Mouse (Mus musculus) kidney, postnatal 10 days (tissue): ENCODE measurements around the gene Pfkm.

Experiments used
- DNase-seq: peaks from one replicate; pipeline ENCODE4 v3.0.0; 2021; ENCODE audit warnings: mixed read lengths

Gene Pfkm

GRCm38 (mm10) chr15:98092372-98093120 lies at the start of gene Pfkm:
Pfkm (plus strand) TSS chr15:98092589.
- no peak for DNase-seq

DNA sequence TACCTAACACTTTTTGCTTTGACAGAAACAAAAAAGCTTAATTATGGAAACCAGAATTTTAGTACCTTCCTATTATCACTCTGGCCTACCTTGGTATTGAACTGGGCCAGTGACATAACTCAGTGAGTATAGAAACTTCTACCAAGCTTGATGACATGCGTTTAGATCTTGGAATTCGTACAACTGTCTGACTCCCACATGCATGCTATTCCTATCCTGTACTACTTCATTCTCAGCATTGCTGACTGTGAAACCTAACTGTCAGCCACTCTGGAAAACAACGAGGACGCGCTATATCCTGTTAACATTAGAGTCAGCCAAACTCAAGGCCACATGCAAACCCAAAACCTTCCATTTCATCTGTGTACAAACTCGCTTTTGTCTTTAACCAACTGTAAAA lies 48.4 kb upstream of the Pfkm start:
- DNase-seq: no peak

- no peak for DNase-seq
Observed at GRCm38 (mm10) chr15:98044387-98044786, 48.0 kb upstream of the Pfkm start.

GRCm38 (mm10) chr15:98048918-98049700 lies 43.3 kb upstream of the Pfkm start:
- DNase-seq: no peak

GRCm38 (mm10) chr15:98051685-98052084 lies 40.7 kb upstream of the Pfkm start:
- no peak for DNase-seq

- peak; percentile 47 for DNase-seq
Observed at GRCm38 (mm10) chr15:98055246-98055645, 37.1 kb upstream of the Pfkm start.

- no peak for DNase-seq
Observed at GRCm38 (mm10) chr15:98065881-98066280, 26.5 kb upstream of the Pfkm start.

GRCm38 (mm10) chr15:98066602-98067001 lies 25.8 kb upstream of the Pfkm start:
- no peak for DNase-seq

GRCm38 (mm10) chr15:98067492-98067891 lies 24.9 kb upstream of the Pfkm start:
- no peak for DNase-seq

- no peak for DNase-seq
Observed at GRCm38 (mm10) chr15:98068506-98068905, 23.9 kb upstream of the Pfkm start.

DNA sequence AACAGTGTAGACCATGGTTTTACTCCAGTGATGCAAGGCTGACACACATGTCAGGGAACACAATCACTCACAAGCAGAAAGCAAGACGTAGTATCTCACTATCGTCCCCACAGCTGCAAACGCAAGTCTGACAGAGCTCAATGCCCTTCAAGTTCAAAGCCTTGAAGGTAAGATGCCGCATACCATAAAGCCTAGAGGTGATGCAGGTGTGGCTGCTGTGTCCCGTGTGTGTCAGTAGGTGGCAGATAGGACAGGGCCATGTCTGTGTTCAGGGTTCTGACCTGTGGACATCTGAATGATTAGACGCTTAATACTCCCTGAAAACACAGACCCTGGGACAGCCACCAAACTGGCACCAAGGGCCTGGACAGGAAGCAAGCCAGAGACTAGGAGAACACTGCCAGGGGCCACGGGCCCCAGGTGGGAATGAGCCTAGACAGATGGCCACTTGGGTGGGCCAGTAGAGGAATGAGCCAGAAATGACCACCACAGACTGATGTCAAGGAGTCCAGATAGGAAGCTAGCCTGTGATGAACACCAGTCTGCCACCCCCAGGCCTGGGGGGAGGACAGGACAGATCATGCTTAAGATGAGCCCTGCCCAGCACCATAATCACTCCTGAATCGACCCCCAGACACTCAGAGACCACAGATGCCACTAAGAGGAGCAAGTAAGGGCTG lies 22.7 kb upstream of the Pfkm start:
- DNase-seq: no peak

DNA sequence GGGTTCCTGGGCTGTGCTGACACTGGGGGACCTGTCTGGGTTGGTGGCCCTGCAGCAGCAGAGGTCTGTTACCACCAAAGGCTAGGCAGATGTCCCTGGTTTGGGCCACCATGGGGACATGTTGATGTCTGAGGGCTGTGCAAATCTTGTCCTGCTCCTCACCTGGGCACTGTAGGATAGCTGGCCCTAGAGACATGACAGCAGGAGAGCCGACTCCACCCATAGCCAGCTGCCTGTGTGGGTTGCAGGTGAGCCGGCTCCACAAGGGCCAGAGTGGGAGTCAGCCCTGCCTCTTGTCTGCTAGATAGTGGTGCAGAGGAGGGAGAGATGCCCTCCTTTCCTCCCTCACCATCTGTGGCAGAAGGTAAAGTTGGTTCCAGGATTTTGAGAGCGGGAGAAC lies 22.0 kb upstream of the Pfkm start:
- no peak for DNase-seq

DNA sequence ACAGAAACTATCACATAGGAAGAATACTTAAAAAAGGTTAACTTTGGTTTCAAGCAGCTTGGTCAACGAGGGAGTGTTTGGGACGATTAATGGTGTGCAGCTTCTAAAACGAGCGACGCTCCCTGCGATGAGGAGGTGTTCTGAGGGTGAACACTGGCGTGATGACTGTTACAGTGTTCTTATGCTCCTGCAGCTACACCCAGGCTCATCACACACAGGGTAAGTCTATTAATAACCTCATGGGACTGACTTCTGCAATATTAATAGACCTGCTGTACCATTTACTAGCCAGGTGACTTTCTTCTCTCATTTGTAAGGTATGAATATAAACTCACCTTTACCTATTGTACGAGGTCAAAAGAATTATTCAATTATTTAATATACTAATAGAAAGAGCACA lies 17.9 kb upstream of the Pfkm start:
- DNase-seq: no peak

GRCm38 (mm10) chr15:98075034-98075433 lies 17.4 kb upstream of the Pfkm start:
- no peak for DNase-seq

DNA sequence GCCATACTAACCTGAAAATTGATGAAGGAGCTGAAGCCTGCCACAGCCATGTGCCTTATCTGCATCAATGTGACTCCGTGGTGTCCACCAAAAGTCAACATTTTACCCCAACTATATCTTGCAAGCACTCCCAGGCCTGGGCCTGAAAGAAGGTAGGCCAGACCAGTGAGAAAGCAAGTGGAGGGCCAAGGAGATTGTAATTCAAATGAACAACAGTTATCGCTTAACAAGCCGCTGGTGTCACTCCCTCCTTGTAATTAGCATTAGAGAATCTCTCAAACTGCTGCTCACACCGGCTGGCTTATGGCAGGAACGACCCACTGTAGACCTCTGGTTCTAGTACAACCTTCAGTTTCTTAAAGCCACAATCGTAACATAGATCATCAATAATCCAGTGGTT lies 15.5 kb upstream of the Pfkm start:
- no peak for DNase-seq

DNA sequence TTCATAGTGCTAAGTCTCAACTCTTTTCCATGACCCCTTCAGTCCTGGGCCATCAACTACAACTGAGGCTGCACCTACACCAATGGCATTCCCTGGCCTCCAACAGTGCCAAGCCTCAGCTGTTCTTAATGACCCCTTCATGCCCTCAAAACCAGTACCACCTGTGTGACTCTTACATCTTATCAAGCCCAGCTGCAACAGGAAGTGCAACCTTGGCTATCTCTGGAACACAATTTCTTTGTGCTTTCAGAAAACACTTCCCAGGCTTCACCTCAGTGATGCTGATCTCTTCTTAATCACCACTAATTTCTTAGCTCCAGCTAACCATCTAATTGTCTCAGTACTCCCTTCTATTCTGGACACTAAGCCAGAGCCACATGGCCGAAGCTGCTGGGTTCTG lies 3.5 kb upstream of the Pfkm start:
- DNase-seq: no peak

GRCm38 (mm10) chr15:98089421-98090183 lies 2.8 kb upstream of the Pfkm start:
- peak; percentile 65 for DNase-seq

GRCm38 (mm10) chr15:98091841-98092240 lies 548 bp upstream of the Pfkm start:
- DNase-seq: no peak

GRCm38 (mm10) chr15:98093121-98094011 lies 977 bp downstream of the Pfkm start, which contains the start of gene Senp1:
Senp1 (minus strand) TSS chr15:98093744.
- DNase-seq: peak; percentile 94

DNA sequence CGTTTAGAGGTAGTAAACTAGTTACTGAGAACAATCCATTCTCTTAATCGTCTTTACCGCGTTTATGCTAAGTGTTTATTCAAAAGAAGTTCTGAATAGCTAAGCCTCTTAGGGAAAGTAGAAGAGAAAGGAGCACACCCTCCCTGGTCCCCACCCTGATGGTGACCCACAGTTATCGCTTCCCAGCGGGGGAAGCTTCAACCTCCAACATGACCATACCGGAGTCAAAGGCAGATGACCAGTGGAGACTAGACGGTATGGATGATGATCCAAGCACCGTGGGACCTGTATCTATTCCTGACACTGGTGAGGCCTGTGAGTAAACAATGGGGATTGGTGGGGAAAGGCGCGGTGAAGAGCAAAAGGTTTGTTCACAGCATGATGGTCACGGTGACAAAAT lies 2.5 kb downstream of the Pfkm start:
- DNase-seq: no peak

DNA sequence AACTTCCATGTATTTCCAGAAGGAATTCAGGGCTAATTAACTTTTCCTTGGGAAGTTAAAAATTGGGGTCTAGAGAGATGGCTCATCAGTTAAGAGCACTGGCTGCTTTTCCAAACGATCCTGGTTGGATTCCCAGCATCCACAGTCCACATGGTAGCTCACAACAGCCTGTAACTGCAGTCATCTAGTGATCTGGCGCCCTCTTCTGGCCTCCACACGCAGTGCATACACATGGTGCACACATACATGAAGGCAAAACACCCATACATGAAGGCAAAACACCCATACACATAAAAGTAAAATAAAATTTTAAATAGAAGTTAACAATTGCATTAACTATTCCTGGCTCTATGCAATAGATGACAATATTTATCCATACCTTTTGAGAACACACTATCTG lies 4.6 kb downstream of the Pfkm start:
- no peak for DNase-seq

DNA sequence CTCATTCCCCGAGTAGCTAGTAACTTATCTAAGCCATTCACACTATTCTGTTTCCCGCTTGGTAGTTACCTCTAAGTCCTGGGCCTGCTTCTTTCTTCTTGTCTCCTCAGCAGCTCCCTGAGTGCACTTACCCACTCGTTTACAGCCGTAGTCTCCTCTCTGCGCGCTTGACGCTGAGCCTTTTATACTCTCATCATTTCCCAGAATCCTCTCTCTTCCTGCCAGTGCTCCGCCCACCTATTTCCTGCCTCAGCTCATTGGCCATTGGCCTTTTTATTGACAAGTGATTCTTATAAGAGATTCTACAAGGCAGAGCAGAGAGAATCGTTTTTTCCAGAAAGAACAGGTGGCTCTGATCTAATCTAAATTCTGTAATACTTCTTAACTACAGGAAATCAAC lies 6.1 kb downstream of the Pfkm start:
- no peak for DNase-seq
